Mouse (Mus musculus): ENCODE data around the gene Nup107.

DNA sequence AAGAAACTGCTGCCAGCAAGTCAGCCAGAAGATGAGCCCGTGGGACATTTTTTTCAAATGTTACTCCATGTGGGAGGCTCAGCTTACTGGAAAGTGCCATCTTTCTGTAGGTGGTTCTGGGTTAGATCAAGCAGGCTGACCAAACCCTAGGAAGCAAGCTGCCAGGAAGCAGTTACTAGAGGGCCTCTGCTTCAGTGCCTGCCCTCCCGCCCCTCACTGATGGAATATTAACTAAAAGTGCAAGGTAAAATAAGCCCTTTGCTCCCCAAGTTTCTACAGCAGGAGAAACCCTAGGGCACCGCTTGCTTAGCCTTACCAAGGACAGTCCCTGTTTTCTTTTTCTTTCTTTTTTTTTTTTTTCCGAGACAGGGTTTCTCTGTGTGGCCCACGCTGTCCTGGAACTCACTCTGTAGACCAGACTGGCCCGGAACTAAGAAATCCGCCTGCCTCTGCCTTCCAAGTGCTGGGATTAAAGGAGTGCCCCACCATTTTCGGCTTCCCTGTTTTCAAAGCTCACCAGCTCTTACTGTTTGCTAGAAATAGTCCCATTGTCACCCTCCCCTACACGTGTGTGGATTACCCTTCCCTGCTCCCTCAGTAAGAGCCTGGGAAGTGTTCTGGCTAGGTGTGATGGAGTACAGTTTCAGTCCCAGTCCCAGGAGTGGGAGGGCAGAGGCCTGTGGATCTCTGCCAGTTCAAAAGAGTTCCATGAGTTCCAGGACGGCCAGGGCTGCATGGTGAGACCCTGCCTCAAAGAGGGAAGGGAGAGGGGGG, 44.0 kb downstream of the Nup107 start:
- TF ChIP-seq CTCF (IDR thresholded peaks at IDR 0.05; ENCODE audit: control insufficient read depth, insufficient read depth, low read length) (no peak), POLR2A (IDR thresholded peaks at IDR 0.05; ENCODE audit: borderline replicate concordance, control insufficient read depth, low read depth, low read length) (no peak)
